9 mouse cellular contexts compared by ENCODE assay signal in genomic region chr19:47301303-47302190, GRCm38 (mm10).
DNase-seq lines count a peak whose midpoint lies in the region; ATAC-seq lines count a peak whose summit lies in the region.
"Had no signal": no experiment of that assay in that cellular context is flagged by ENCODE, and none has a peak within 500 bp of the region (broad histone marks: within the 10 kb centered on the region; RNA-seq: fewer than 3 reads in every experiment).

No protein-coding gene starts in this region.

- 32% methylated on average over 19 of the region's 19 CpGs for WGBS in heart, embryonic 14.5 days
- WGBS in hindbrain, embryonic 15.5 days = 7% methylated on average over 19 of the region's 19 CpGs
- 6% methylated on average over 19 of the region's 19 CpGs for WGBS in midbrain, embryonic 15.5 days

- DNase-seq in heart, postnatal 25 days (ENCODE audit: low spot score) = no peak
- DNase-seq in embryo, embryonic 10 days (ENCODE audit: low spot score) = peak; percentile 79
- DNase-seq in ovary, postnatal 14 days (ENCODE audit: low spot score) = no peak
- DNase-seq in frontal cortex, adult 2 months (ENCODE audit: extremely low spot score in 1 of 2, low spot score in 1 of 2) = no peak
- DNase-seq in spleen, adult 12 weeks (ENCODE audit: low spot score) = no peak

- H3K4me2 ChIP-seq in heart, embryonic 14.5 days (ENCODE audit: low read length) = peak overlapping the region; percentile 18; the same call in 1 of the 2 replicates
- peak overlapping the region; percentile 21; the same call in 1 of the 2 replicates for H3K4me2 ChIP-seq in hindbrain, embryonic 15.5 days
- H3K4me2 ChIP-seq in midbrain, embryonic 15.5 days = peak overlapping the region; percentile 7; the same call in 1 of the 2 replicates
- H3K4me2 ChIP-seq: liver, embryonic 15.5 days had no signal

- H3K27ac ChIP-seq in heart, embryonic 14.5 days (replicated peaks in 1 of 2; ENCODE audit: control insufficient read depth in 1 of 2, insufficient read depth in 1 of 2, low read depth in 2 of 2, low read length in 2 of 2) = peak overlapping the region; percentile 28 to 62
- peak overlapping the region; percentile 43 for H3K27ac ChIP-seq in hindbrain, embryonic 15.5 days (replicated peaks)
- H3K27ac ChIP-seq in midbrain, embryonic 15.5 days = peak overlapping the region; percentile 36
- H3K27ac ChIP-seq: liver, embryonic 15.5 days had no signal

- peaks cover 62% of the 10 kb centered on the region for H3K36me3 ChIP-seq in heart, embryonic 14.5 days (ENCODE audit: control insufficient read depth, insufficient read depth, low read length)
- H3K36me3 ChIP-seq in hindbrain, embryonic 15.5 days = no peaks in the 10 kb centered on the region
- no peaks in the 10 kb centered on the region for H3K36me3 ChIP-seq in midbrain, embryonic 15.5 days (replicated peaks)
- H3K36me3 ChIP-seq: liver, embryonic 15.5 days had no signal

- H3K4me1 ChIP-seq in heart, embryonic 14.5 days (ENCODE audit: control insufficient read depth in 2 of 2, insufficient read depth in 2 of 2, low read length in 2 of 2) = peaks cover 32 to 41% of the 10 kb centered on the region in 2 experiments
- peaks cover 20% of the 10 kb centered on the region for H3K4me1 ChIP-seq in hindbrain, embryonic 15.5 days (replicated peaks)
- peaks cover 18% of the 10 kb centered on the region for H3K4me1 ChIP-seq in midbrain, embryonic 15.5 days

- H3K27me3 ChIP-seq in heart, embryonic 14.5 days (ENCODE audit: control insufficient read depth, insufficient read depth, low read length) = no peaks in the 10 kb centered on the region
- no peaks in the 10 kb centered on the region for H3K27me3 ChIP-seq in hindbrain, embryonic 15.5 days
- no peaks in the 10 kb centered on the region for H3K27me3 ChIP-seq in midbrain, embryonic 15.5 days (replicated peaks)
- H3K27me3 ChIP-seq: liver, embryonic 15.5 days had no signal

- no peak overlapping the region for H3K4me3 ChIP-seq in heart, embryonic 14.5 days (ENCODE audit: control insufficient read depth in 1 of 2, insufficient read depth in 1 of 2, low read depth in 1 of 2, low read length in 2 of 2)
- no peak overlapping the region for H3K4me3 ChIP-seq in hindbrain, embryonic 15.5 days
- H3K4me3 ChIP-seq in midbrain, embryonic 15.5 days = no peak overlapping the region
- H3K4me3 ChIP-seq: liver, embryonic 15.5 days had no signal

- intact Hi-C loops in heart, postnatal 25 days (cut with DNase I) = no loop called here

- H3K9ac ChIP-seq in heart, embryonic 14.5 days (ENCODE audit: low read length) = 0 out of 2 replicates have a peak overlapping the region, but pooled peaks have one; percentile 5
- H3K9ac ChIP-seq in hindbrain, embryonic 15.5 days = no peak overlapping the region
- H3K9ac ChIP-seq in midbrain, embryonic 15.5 days = no peak overlapping the region
- H3K9ac ChIP-seq: liver, embryonic 15.5 days had no signal

- H3K9me3 ChIP-seq in heart, embryonic 14.5 days (ENCODE audit: control insufficient read depth, low read length) = no peaks in the 10 kb centered on the region
- no peaks in the 10 kb centered on the region for H3K9me3 ChIP-seq in hindbrain, embryonic 15.5 days
- no peaks in the 10 kb centered on the region for H3K9me3 ChIP-seq in midbrain, embryonic 15.5 days
- H3K9me3 ChIP-seq: liver, embryonic 15.5 days had no signal

- ATAC-seq in heart, embryonic 14.5 days (ENCODE audit: insufficient number of reproducible peaks, insufficient read depth, low FRiP score, low read depth) = no peak
- ATAC-seq in hindbrain, embryonic 15.5 days (ENCODE audit: low FRiP score, low read depth) = peak; percentile 73; the same call in 1 of the 2 replicates
- ATAC-seq in midbrain, embryonic 15.5 days (replicated peaks) = peak; percentile 76
